Mouse (Mus musculus) forebrain, embryonic 15.5 days (tissue): ENCODE results near the gene Ckmt1. TPM values are rescaled to one million over a fixed set of nuclear protein-coding genes. Genes with fewer than 3 reads are reported as not detected.
A peak's percentile ranks its signal among the peaks of the same experiment; 100 is the strongest.

Experiments
- ATAC-seq: fragments of 200-750 bp; cut with Nextera tagmentation; replicated peaks from 2 replicates; pipeline ENCODE4 v1.8.0; 2017; ENCODE audit warnings: mild to moderate bottlenecking, moderate TSS enrichment, moderate library complexity
- H3K27ac ChIP-seq: fragments of 300-500 bp; sonication (generic); replicated peaks from 2 replicates; pipeline ENCODE4 v1.5.1; 2015; ENCODE audit warnings: mild to moderate bottlenecking, inconsistent platforms
- H3K27me3 ChIP-seq: fragments of 300-500 bp; sonication (generic); 2 replicates; pipeline ENCODE4 v1.6.1; 2015; ENCODE audit warnings: inconsistent platforms
- H3K36me3 ChIP-seq: fragments of 300-500 bp; sonication (generic); 2 replicates; pipeline ENCODE4 v1.6.1; 2015; ENCODE audit warnings: mild to moderate bottlenecking, inconsistent platforms
- H3K4me1 ChIP-seq: fragments of 300-500 bp; sonication (generic); 2 replicates; pipeline ENCODE4 v1.6.1; 2015; ENCODE audit warnings: inconsistent platforms
- H3K4me2 ChIP-seq: fragments of 300-500 bp; sonication (generic); replicated peaks from 2 replicates; pipeline ENCODE4 v1.6.1; 2015; ENCODE audit warnings: mild to moderate bottlenecking, inconsistent platforms
- H3K4me3 ChIP-seq: fragments of 300-500 bp; sonication (generic); 2 replicates; pipeline ENCODE4 v1.5.1; 2015; ENCODE audit warnings: mild to moderate bottlenecking, inconsistent platforms
- H3K9ac ChIP-seq: fragments of 300-500 bp; sonication (generic); replicated peaks from 2 replicates; pipeline ENCODE4 v1.6.1; 2015; ENCODE audit warnings: mild to moderate bottlenecking, inconsistent platforms
- H3K9me3 ChIP-seq: fragments of 300-500 bp; sonication (generic); 2 replicates; pipeline ENCODE4 v1.6.1; 2016; ENCODE audit warnings: inconsistent platforms
- WGBS: fragments of 180-500 bp; shearing (Covaris S2); methylation state at CpG from one replicate; pipeline ENCODE4 v1.1.7; 2015; ENCODE audit warnings: mixed read lengths; 5-methylcytosine and 5-hydroxymethylcytosine counted together
- polyA plus RNA-seq: library from polyadenylated mRNA; unstranded; fragments of >200 nt; fragmentation: Nextera tagmentation; extraction: Ambion mirVana; gene quantifications from 2 replicates; pipeline ENCODE4 v1.2.1, GENCODE M21; 2015

Gene Ckmt1
- 23.8 and 25.1 TPM in 2 replicates for polyA plus RNA-seq

- Histone ChIP-seq H3K36me3 (no peaks in the 10 kb centered on the region), H3K27me3 (peaks cover 24% of the 10 kb centered on the region), H3K4me1 (peaks cover 27% of the 10 kb centered on the region), H3K4me3 (peak within 1 kb of the TSS; percentile 52), H3K9ac (peak within 1 kb of the TSS; percentile 63), H3K9me3 (no peaks in the 10 kb centered on the region), H3K27ac (peak within 1 kb of the TSS; percentile 37; the same call in 1 of the 2 replicates), H3K4me2 (peak within 1 kb of the TSS; percentile 65)
- 66% methylated on average over 5 of the region's 5 CpGs for WGBS
- ATAC-seq: no peak
These were observed at the start of gene Ckmt1 for GRCm38 (mm10) chr2:121357494-121357893. Gene Ckmt1 (plus strand): TSS chr2:121357714.

GRCm38 (mm10) chr2:121308997-121309416 is 48.5 kb upstream of the Ckmt1 start:
- ATAC-seq: no peak
- Histone ChIP-seq H3K27me3 (no peaks in the 10 kb centered on the region), H3K4me3 (no peak overlapping the region), H3K27ac (no peak overlapping the region), H3K9me3 (no peaks in the 10 kb centered on the region), H3K36me3 (peaks cover 37% of the 10 kb centered on the region), H3K9ac (no peak overlapping the region), H3K4me2 (no peak overlapping the region), H3K4me1 (no peaks in the 10 kb centered on the region)
- WGBS: 42% methylated on average over 5 of the region's 5 CpGs

GRCm38 (mm10) chr2:121316278-121316677 is 41.2 kb upstream of the Ckmt1 start:
- 87% methylated on average over 8 of the region's 8 CpGs for WGBS
- no peak overlapping the region for H3K27ac ChIP-seq

GRCm38 (mm10) chr2:121323041-121323440 is 34.5 kb upstream of the Ckmt1 start:
- peaks cover 19% of the 10 kb centered on the region; the same call in 1 of the 2 replicates for H3K36me3 ChIP-seq
- no peak overlapping the region for H3K9ac ChIP-seq

More at GRCm38 (mm10) chr2:121316278-121316677, 41.2 kb upstream of the Ckmt1 start:
- no peaks in the 10 kb centered on the region for H3K9me3 ChIP-seq
- no peak overlapping the region for H3K4me3 ChIP-seq
- H3K9ac ChIP-seq: no peak overlapping the region
- H3K27me3 ChIP-seq: no peaks in the 10 kb centered on the region
- peaks cover 13% of the 10 kb centered on the region; the same call in 1 of the 2 replicates for H3K36me3 ChIP-seq
- no peaks in the 10 kb centered on the region for H3K4me1 ChIP-seq
- H3K4me2 ChIP-seq: no peak overlapping the region
- ATAC-seq: no peak

GRCm38 (mm10) chr2:121323693-121324470 is 33.6 kb upstream of the Ckmt1 start:
- Histone ChIP-seq H3K36me3 (peaks cover 19% of the 10 kb centered on the region; the same call in 1 of the 2 replicates), H3K4me3 (no peak overlapping the region), H3K27ac (no peak overlapping the region), H3K9ac (no peak overlapping the region), H3K4me1 (no peaks in the 10 kb centered on the region), H3K27me3 (no peaks in the 10 kb centered on the region), H3K4me2 (no peak overlapping the region), H3K9me3 (no peaks in the 10 kb centered on the region)
- no peak for ATAC-seq
- 83% methylated on average over 10 of the region's 10 CpGs for WGBS

More at GRCm38 (mm10) chr2:121323041-121323440, 34.5 kb upstream of the Ckmt1 start:
- ATAC-seq: no peak
- Histone ChIP-seq H3K27me3 (no peaks in the 10 kb centered on the region), H3K4me2 (no peak overlapping the region), H3K4me3 (no peak overlapping the region), H3K9me3 (no peaks in the 10 kb centered on the region), H3K4me1 (no peaks in the 10 kb centered on the region), H3K27ac (no peak overlapping the region)
- 95% methylated on average over 10 of the region's 10 CpGs for WGBS

- Histone ChIP-seq H3K9ac (no peak overlapping the region), H3K36me3 (peaks cover 10% of the 10 kb centered on the region; the same call in 1 of the 2 replicates), H3K27ac (no peak overlapping the region), H3K4me2 (no peak overlapping the region), H3K9me3 (no peaks in the 10 kb centered on the region), H3K4me3 (no peak overlapping the region), H3K4me1 (no peaks in the 10 kb centered on the region), H3K27me3 (no peaks in the 10 kb centered on the region)
- no peak for ATAC-seq
- WGBS: 91% methylated on average over 2 of the region's 2 CpGs
These were observed 28.0 kb upstream of the Ckmt1 start for GRCm38 (mm10) chr2:121329492-121329891.

- no peak overlapping the region for H3K4me3 ChIP-seq
- no peak overlapping the region for H3K27ac ChIP-seq
- peaks cover 20% of the 10 kb centered on the region for H3K36me3 ChIP-seq
- H3K4me1 ChIP-seq: no peaks in the 10 kb centered on the region
- no peak for ATAC-seq
- no peaks in the 10 kb centered on the region for H3K27me3 ChIP-seq
- no peak overlapping the region for H3K9ac ChIP-seq
- H3K9me3 ChIP-seq: no peaks in the 10 kb centered on the region
- H3K4me2 ChIP-seq: no peak overlapping the region
These were observed 18.5 kb upstream of the Ckmt1 start for GRCm38 (mm10) chr2:121339057-121339456.

GRCm38 (mm10) chr2:121353156-121353555 is 4.4 kb upstream of the Ckmt1 start:
- Histone ChIP-seq H3K27me3 (peaks cover 20% of the 10 kb centered on the region), H3K4me1 (peaks cover 13% of the 10 kb centered on the region), H3K4me2 (no peak overlapping the region), H3K9ac (no peak overlapping the region), H3K27ac (no peak overlapping the region), H3K9me3 (no peaks in the 10 kb centered on the region), H3K4me3 (no peak overlapping the region), H3K36me3 (peaks cover 3% of the 10 kb centered on the region; the same call in 1 of the 2 replicates)
- ATAC-seq: no peak
- WGBS: 81% methylated on average over 8 of the region's 8 CpGs

- no peak for ATAC-seq
- Histone ChIP-seq H3K4me3 (peak overlapping the region; percentile 88), H3K4me2 (peak overlapping the region; percentile 89), H3K27me3 (peaks cover 23% of the 10 kb centered on the region), H3K36me3 (no peaks in the 10 kb centered on the region), H3K9ac (peak overlapping the region; percentile 96), H3K4me1 (peaks cover 26% of the 10 kb centered on the region), H3K9me3 (no peaks in the 10 kb centered on the region), H3K27ac (peak overlapping the region; percentile 84; the same call in 1 of the 2 replicates)
- WGBS: 7% methylated on average over 6 of the region's 6 CpGs
These were observed 3.1 kb upstream of the Ckmt1 start for GRCm38 (mm10) chr2:121354378-121354777.

GRCm38 (mm10) chr2:121354820-121355592 is 2.5 kb upstream of the Ckmt1 start, which contains the start of gene Ppip5k1:
Gene Ppip5k1 (minus strand): TSS chr2:121355396.
- peak; percentile 98 for ATAC-seq
- Histone ChIP-seq H3K4me3 (peak within 1 kb of the TSS; percentile 88), H3K27me3 (peaks cover 24% of the 10 kb centered on the region), H3K9me3 (no peaks in the 10 kb centered on the region), H3K4me1 (peaks cover 27% of the 10 kb centered on the region), H3K27ac (peak within 1 kb of the TSS; percentile 84), H3K9ac (peak within 1 kb of the TSS; percentile 96), H3K36me3 (no peaks in the 10 kb centered on the region), H3K4me2 (peak within 1 kb of the TSS; percentile 89)
- WGBS: under 1% methylated on average over 58 of the region's 58 CpGs

GRCm38 (mm10) chr2:121357961-121358360 is 447 bp downstream of the Ckmt1 start:
- Histone ChIP-seq H3K4me2 (peak overlapping the region; percentile 65), H3K4me3 (peak overlapping the region; percentile 52), H3K36me3 (no peaks in the 10 kb centered on the region), H3K27me3 (peaks cover 24% of the 10 kb centered on the region), H3K9ac (peak overlapping the region; percentile 63), H3K9me3 (no peaks in the 10 kb centered on the region), H3K4me1 (peaks cover 27% of the 10 kb centered on the region), H3K27ac (no peak overlapping the region)
- 5% methylated on average over 4 of the region's 4 CpGs for WGBS
- no peak for ATAC-seq

GRCm38 (mm10) chr2:121358381-121358780 is 867 bp downstream of the Ckmt1 start:
- 1% methylated on average over 16 of the region's 16 CpGs for WGBS
- peaks cover 24% of the 10 kb centered on the region for H3K27me3 ChIP-seq

More at GRCm38 (mm10) chr2:121358381-121358780, 867 bp downstream of the Ckmt1 start:
- H3K4me1 ChIP-seq: peaks cover 27% of the 10 kb centered on the region
- H3K9ac ChIP-seq: peak overlapping the region; percentile 63
- no peaks in the 10 kb centered on the region for H3K36me3 ChIP-seq
- H3K4me2 ChIP-seq: peak overlapping the region; percentile 65
- H3K4me3 ChIP-seq: peak overlapping the region; percentile 52
- no peaks in the 10 kb centered on the region for H3K9me3 ChIP-seq
- H3K27ac ChIP-seq: peak overlapping the region; percentile 37; the same call in 1 of the 2 replicates
- peak; percentile 66 for ATAC-seq
